Mouse (Mus musculus) mesoderm, embryonic 11.5 days (tissue): ENCODE data around the gene Atf5.

ENCODE experiments used
- DNase-seq: peaks from one replicate; pipeline ENCODE4 v3.0.0-alpha.2; 2012; ENCODE audit warnings: low read depth, low spot score

The Atf5 gene

GRCm38 (mm10) chr7:44850789-44851624 is 34.5 kb upstream of the Atf5 start:
- no peak for DNase-seq

- DNase-seq, result peak; percentile 84
Measured at GRCm38 (mm10) chr7:44850146-44850545, 33.7 kb upstream of the Atf5 start.

GRCm38 (mm10) chr7:44849416-44850111 is 33.1 kb upstream of the Atf5 start:
- peak; percentile 91 for DNase-seq

GRCm38 (mm10) chr7:44848561-44849415 is 32.3 kb upstream of the Atf5 start, which contains the start of the genes Akt1s1 and Tbc1d17:
TSS of gene Akt1s1 (plus strand) at chr7:44848991.
TSS of gene Tbc1d17 (minus strand) at chr7:44849079.
- peak; percentile 99 for DNase-seq

GRCm38 (mm10) chr7:44847772-44848171 is 31.3 kb upstream of the Atf5 start:
- no peak for DNase-seq

- DNase-seq, result no peak
Measured at GRCm38 (mm10) chr7:44846804-44847203, 30.3 kb upstream of the Atf5 start.

- DNase-seq, result no peak
Measured at GRCm38 (mm10) chr7:44845006-44845405, 28.5 kb upstream of the Atf5 start.

- no peak for DNase-seq
Measured at GRCm38 (mm10) chr7:44841825-44842463, 25.5 kb upstream of the Atf5 start.

- DNase-seq, result no peak
Measured at GRCm38 (mm10) chr7:44840426-44840825, 24.0 kb upstream of the Atf5 start.

- DNase-seq, result peak; percentile 41
Measured at GRCm38 (mm10) chr7:44839491-44840191, 23.2 kb upstream of the Atf5 start.

- DNase-seq, result no peak
Measured at GRCm38 (mm10) chr7:44839171-44839490, 22.7 kb upstream of the Atf5 start.

- no peak for DNase-seq
Measured at GRCm38 (mm10) chr7:44838073-44838472, 21.6 kb upstream of the Atf5 start.

GRCm38 (mm10) chr7:44836423-44837053 is 20.1 kb upstream of the Atf5 start:
- DNase-seq, result no peak

GRCm38 (mm10) chr7:44836016-44836404 is 19.6 kb upstream of the Atf5 start:
- DNase-seq, result no peak

GRCm38 (mm10) chr7:44835373-44836015 is 19.0 kb upstream of the Atf5 start:
- DNase-seq, result no peak

GRCm38 (mm10) chr7:44832763-44833162 is 16.3 kb upstream of the Atf5 start:
- no peak for DNase-seq

- no peak for DNase-seq
Measured at GRCm38 (mm10) chr7:44828706-44829105, 12.2 kb upstream of the Atf5 start.

GRCm38 (mm10) chr7:44826771-44827170 is 10.3 kb upstream of the Atf5 start:
- DNase-seq, result no peak

- peak; percentile 79 for DNase-seq
Measured at GRCm38 (mm10) chr7:44824872-44825271, 8.4 kb upstream of the Atf5 start.

GRCm38 (mm10) chr7:44823409-44823808 is 7.0 kb upstream of the Atf5 start:
- no peak for DNase-seq
